ENCODE assay signal across 9 mouse cellular contexts in genomic region chr10:117363106-117363505, GRCm38 (mm10). TPM values are rescaled to one million over a fixed set of nuclear protein-coding genes. Genes with fewer than 3 reads are reported as not detected.
DNase-seq lines count a peak whose midpoint lies in the region; ATAC-seq and TF ChIP-seq lines count a peak whose summit lies in the region.
"Had no signal": no experiment of that assay in that cellular context is flagged by ENCODE, and none has a peak within 500 bp of the region (broad histone marks: within the 10 kb centered on the region; RNA-seq: fewer than 3 reads in every experiment).

No protein-coding gene starts in this region.

- peak; percentile 60 for DNase-seq in gastrocnemius, adult 18-20 months (ENCODE audit: low spot score)
- no peak for DNase-seq in gastrocnemius, adult 8-10 months (ENCODE audit: low spot score in 2 of 2)
- DNase-seq in 3T3-L1 (ENCODE audit: low read depth, low spot score): peak; percentile 73
- DNase-seq in adrenal gland, adult (ENCODE audit: inconsistent age in 2 of 2, low spot score in 1 of 2): peak; percentile 41 to 85
- DNase-seq in embryo, embryonic 10 days (ENCODE audit: low spot score): peak; percentile 78
- DNase-seq in kidney, postnatal 0 days (ENCODE audit: low spot score): peak; percentile 78
- peak; percentile 59 to 74 for DNase-seq in natural killer cell, adult 2 months (ENCODE audit: low spot score in 2 of 2)
- peak; percentile 64 for DNase-seq in thymus, postnatal 0 days (ENCODE audit: low spot score)

- no peak overlapping the region for H3K4me2 ChIP-seq in kidney, postnatal 0 days (ENCODE audit: low read length)
- H3K4me2 ChIP-seq: limb, embryonic 15.5 days had no signal

- H3K27me3 ChIP-seq in kidney, postnatal 0 days (ENCODE audit: insufficient read depth, low read length): no peaks in the 10 kb centered on the region
- H3K27me3 ChIP-seq: limb, embryonic 15.5 days had no signal

- peak; percentile 93 for TF ChIP-seq CTCF in kidney, postnatal 0 days (IDR thresholded peaks at IDR 0.05; ENCODE audit: low read depth)

- no peak for ATAC-seq in kidney, postnatal 0 days (replicated peaks; ENCODE audit: low FRiP score, low read depth)

- 29% methylated on average over 3 of the region's 3 CpGs for WGBS in kidney, postnatal 0 days

- H3K36me3 ChIP-seq in kidney, postnatal 0 days (ENCODE audit: insufficient read depth, low read length): peaks cover 42% of the 10 kb centered on the region

- no peak overlapping the region for H3K27ac ChIP-seq in kidney, postnatal 0 days
- H3K27ac ChIP-seq: limb, embryonic 15.5 days had no signal

- no peaks in the 10 kb centered on the region for H3K9me3 ChIP-seq in kidney, postnatal 0 days (replicated peaks; ENCODE audit: low read length)
- H3K9me3 ChIP-seq: limb, embryonic 15.5 days had no signal

- no peak overlapping the region for H3K4me3 ChIP-seq in kidney, postnatal 0 days (replicated peaks; ENCODE audit: low read depth, low read length)
- H3K4me3 ChIP-seq: limb, embryonic 15.5 days had no signal

- H3K4me1 ChIP-seq in kidney, postnatal 0 days (replicated peaks; ENCODE audit: insufficient read depth, low read length): no peaks in the 10 kb centered on the region
- H3K4me1 ChIP-seq: limb, embryonic 15.5 days had no signal

- H3K9ac ChIP-seq in kidney, postnatal 0 days (ENCODE audit: low read depth, low read length): no peak overlapping the region
- H3K9ac ChIP-seq: limb, embryonic 15.5 days had no signal

RNA-seq across cellular contexts. Expression of gene Cpsf6, which starts 16.7 kb away (rescaled TPM):
- 10 to 100 TPM; 18.1 to 22.0 TPM for total RNA-seq in gastrocnemius, adult 18-20 months (2021)
- total RNA-seq in gastrocnemius, adult 8-10 months (2022): 10 to 100 TPM; 16.8 to 22.6 (median 18.5) TPM
- polyA plus RNA-seq in kidney, postnatal 0 days (2015; fragmentation: Nextera tagmentation; extraction: Ambion mirVana): 111 and 120 TPM in 2 replicates
- 154 and 161 TPM in 2 replicates for polyA plus RNA-seq in thymus, postnatal 0 days (2015; fragmentation: Nextera tagmentation; extraction: Ambion mirVana)

Comparison
In these comparisons a context has a peak if more than half of its experiments do, and no peak if none do; other contexts are left out.
1. DNase-seq: peak in gastrocnemius, adult 18-20 months (single experiment), 3T3-L1 (single experiment), adrenal gland, adult (2 of 2), embryo, embryonic 10 days (single experiment), kidney, postnatal 0 days (single experiment), natural killer cell, adult 2 months (2 of 2) and thymus, postnatal 0 days (single experiment); none in gastrocnemius, adult 8-10 months (0 of 2).